In genomic region chr6:52963430-52963732, GRCm38 (mm10) we compare ENCODE assay signal across 13 mouse cellular contexts.
A peak's percentile ranks its signal among the peaks of the same experiment; 100 is the strongest.
DNase-seq lines count a peak whose midpoint lies in the region; ATAC-seq and TF ChIP-seq lines count a peak whose summit lies in the region.
"Had no signal": no experiment of that assay in that cellular context is flagged by ENCODE, and none has a peak within 500 bp of the region (broad histone marks: within the 10 kb centered on the region; RNA-seq: fewer than 3 reads in every experiment).

No protein-coding gene starts in this region.

- H3K4me2 ChIP-seq in heart, embryonic 11.5 days, result no peak overlapping the region
- no peak overlapping the region for H3K4me2 ChIP-seq in lung, embryonic 16.5 days (ENCODE audit: low read depth, low read length)
- H3K4me2 ChIP-seq in limb, embryonic 15.5 days, result no peak overlapping the region
- H3K4me2 ChIP-seq: liver, embryonic 13.5 days; neural tube, embryonic 13.5 days had no signal

- no peaks in the 10 kb centered on the region for H3K9me3 ChIP-seq in heart, embryonic 11.5 days (replicated peaks; ENCODE audit: control insufficient read depth, low read length)
- no peaks in the 10 kb centered on the region for H3K9me3 ChIP-seq in lung, embryonic 16.5 days (ENCODE audit: control insufficient read depth, low read length)
- no peaks in the 10 kb centered on the region for H3K9me3 ChIP-seq in limb, embryonic 15.5 days
- H3K9me3 ChIP-seq: liver, embryonic 13.5 days; megakaryocyte, embryonic 14.5 days; neural tube, embryonic 13.5 days had no signal

- TF ChIP-seq POLR2A in heart, adult 2 months (IDR thresholded peaks at IDR 0.05; ENCODE audit: insufficient read depth, low read depth, low read length), result no peak

- 55% methylated on average over 6 of the region's 6 CpGs for WGBS in heart, embryonic 11.5 days (ENCODE audit: insufficient replicate concordance)
- 59% methylated on average over 6 of the region's 6 CpGs for WGBS in heart, adult 2 months
- 33% methylated on average over 6 of the region's 6 CpGs for WGBS in lung, embryonic 16.5 days
- 33% methylated on average over 6 of the region's 6 CpGs for WGBS in limb, embryonic 15.5 days

- peaks cover 48% of the 10 kb centered on the region for H3K4me1 ChIP-seq in heart, embryonic 11.5 days (ENCODE audit: control insufficient read depth, insufficient read depth, low read length)
- H3K4me1 ChIP-seq in heart, adult 2 months (ENCODE audit: control insufficient read depth, insufficient read depth, low read length), result peaks cover 9% of the 10 kb centered on the region
- peaks cover 17% of the 10 kb centered on the region for H3K4me1 ChIP-seq in lung, embryonic 16.5 days (replicated peaks; ENCODE audit: control insufficient read depth, insufficient read depth, low read length)
- H3K4me1 ChIP-seq in limb, embryonic 15.5 days, result peaks cover 53% of the 10 kb centered on the region
- H3K4me1 ChIP-seq: liver, embryonic 13.5 days had no signal

- H3K27me3 ChIP-seq in heart, embryonic 11.5 days (ENCODE audit: control insufficient read depth, insufficient read depth, low read length), result no peaks in the 10 kb centered on the region
- no peaks in the 10 kb centered on the region for H3K27me3 ChIP-seq in heart, adult 2 months (ENCODE audit: control insufficient read depth, insufficient read depth, low read length)
- H3K27me3 ChIP-seq in lung, embryonic 16.5 days (ENCODE audit: control insufficient read depth, insufficient read depth, low read depth, low read length), result no peaks in the 10 kb centered on the region
- no peaks in the 10 kb centered on the region for H3K27me3 ChIP-seq in limb, embryonic 15.5 days
- H3K27me3 ChIP-seq: liver, embryonic 13.5 days; neural tube, embryonic 13.5 days had no signal

- H3K4me3 ChIP-seq in heart, embryonic 11.5 days (ENCODE audit: low read depth, low read length), result no peak overlapping the region
- H3K4me3 ChIP-seq in heart, adult 2 months, result no peak overlapping the region
- H3K4me3 ChIP-seq in lung, embryonic 16.5 days (ENCODE audit: low read length), result no peak overlapping the region
- no peak overlapping the region for H3K4me3 ChIP-seq in limb, embryonic 15.5 days
- H3K4me3 ChIP-seq: liver, embryonic 13.5 days; megakaryocyte, embryonic 14.5 days; neural tube, embryonic 13.5 days had no signal

- H3K9ac ChIP-seq in heart, embryonic 11.5 days (ENCODE audit: low read depth, low read length), result no peak overlapping the region
- H3K9ac ChIP-seq in heart, adult 2 months (ENCODE audit: low read depth, low read length), result no peak overlapping the region
- H3K9ac ChIP-seq in lung, embryonic 16.5 days (ENCODE audit: low read length), result no peak overlapping the region
- no peak overlapping the region for H3K9ac ChIP-seq in limb, embryonic 15.5 days
- H3K9ac ChIP-seq: liver, embryonic 13.5 days; neural tube, embryonic 13.5 days had no signal

- no peak for ATAC-seq in heart, embryonic 11.5 days (replicated peaks; ENCODE audit: insufficient number of reproducible peaks, low FRiP score, low TSS enrichment)
- ATAC-seq in lung, embryonic 16.5 days (ENCODE audit: low read depth), result 0 out of 2 replicates have a peak, but pooled peaks have one; percentile 2
- ATAC-seq in limb, embryonic 15.5 days (ENCODE audit: insufficient number of reproducible peaks, low FRiP score, low TSS enrichment, low read depth), result no peak

- H3K36me3 ChIP-seq in heart, embryonic 11.5 days (ENCODE audit: control insufficient read depth, insufficient read depth, low read length), result no peaks in the 10 kb centered on the region
- no peaks in the 10 kb centered on the region for H3K36me3 ChIP-seq in heart, adult 2 months (ENCODE audit: control insufficient read depth, insufficient read depth, low read length)
- no peaks in the 10 kb centered on the region for H3K36me3 ChIP-seq in lung, embryonic 16.5 days (ENCODE audit: control insufficient read depth, insufficient read depth, low read length)
- no peaks in the 10 kb centered on the region for H3K36me3 ChIP-seq in limb, embryonic 15.5 days
- H3K36me3 ChIP-seq: liver, embryonic 13.5 days; neural tube, embryonic 13.5 days had no signal

- no peaks in the 10 kb centered on the region for H3K79me2 ChIP-seq in heart, adult 2 months (replicated peaks; ENCODE audit: control insufficient read depth, insufficient read depth, low read length)

- TF ChIP-seq CTCF in heart, adult 2 months (IDR thresholded peaks at IDR 0.05), result no peak

- intact Hi-C loops in heart, adult 2 months (cut with DNase I), result no loop called here

- peak overlapping the region; percentile 43; the same call in 1 of the 2 replicates for H3K27ac ChIP-seq in heart, embryonic 11.5 days (ENCODE audit: low read depth, low read length)
- H3K27ac ChIP-seq in heart, adult 2 months, result no peak overlapping the region
- peak overlapping the region; percentile 10; the same call in 1 of the 2 replicates for H3K27ac ChIP-seq in lung, embryonic 16.5 days (ENCODE audit: low read length)
- 0 out of 2 replicates have a peak overlapping the region, but pooled peaks have one; percentile 3 for H3K27ac ChIP-seq in limb, embryonic 15.5 days
- H3K27ac ChIP-seq: liver, embryonic 13.5 days; neural tube, embryonic 13.5 days had no signal

- no peak for DNase-seq in heart, adult 2 months
- DNase-seq in lung, postnatal 10 days, result no peak
- peak; percentile 54 to 56 for DNase-seq in cerebellum, postnatal 10 days
- DNase-seq in kidney, postnatal 14 days, result no peak
- no peak for DNase-seq in kidney, postnatal 4 days
- DNase-seq: kidney, adult 8-10 months; layer of hippocampus, postnatal 36 days; liver, embryonic 13.5 days had no signal

- TF ChIP-seq EP300 in heart, adult 2 months (IDR thresholded peaks at IDR 0.05; ENCODE audit: insufficient read depth, low read depth, low read length), result no peak

Comparison
In these comparisons a context has a peak if more than half of its experiments do, and no peak if none do; other contexts are left out.
1. DNase-seq: peak in cerebellum, postnatal 10 days (2 of 2); none in heart, adult 2 months (0 of 2), lung, postnatal 10 days (single experiment), kidney, postnatal 14 days (single experiment) and kidney, postnatal 4 days (0 of 2).